Mouse (Mus musculus): Measurements from ENCODE around the gene Fam136a. TPM values are rescaled to one million over a fixed set of nuclear protein-coding genes. Genes with fewer than 3 reads are reported as not detected.
"Not testable (repeated sequence)": the region's sequence is repeated elsewhere in the genome, so short reads cannot be mapped to it uniquely, and the experiment has no call there.

Fam136a gene
- total RNA-seq, 2 experiments from 2014 or later: 26.4 to 31.3 TPM

DNA sequence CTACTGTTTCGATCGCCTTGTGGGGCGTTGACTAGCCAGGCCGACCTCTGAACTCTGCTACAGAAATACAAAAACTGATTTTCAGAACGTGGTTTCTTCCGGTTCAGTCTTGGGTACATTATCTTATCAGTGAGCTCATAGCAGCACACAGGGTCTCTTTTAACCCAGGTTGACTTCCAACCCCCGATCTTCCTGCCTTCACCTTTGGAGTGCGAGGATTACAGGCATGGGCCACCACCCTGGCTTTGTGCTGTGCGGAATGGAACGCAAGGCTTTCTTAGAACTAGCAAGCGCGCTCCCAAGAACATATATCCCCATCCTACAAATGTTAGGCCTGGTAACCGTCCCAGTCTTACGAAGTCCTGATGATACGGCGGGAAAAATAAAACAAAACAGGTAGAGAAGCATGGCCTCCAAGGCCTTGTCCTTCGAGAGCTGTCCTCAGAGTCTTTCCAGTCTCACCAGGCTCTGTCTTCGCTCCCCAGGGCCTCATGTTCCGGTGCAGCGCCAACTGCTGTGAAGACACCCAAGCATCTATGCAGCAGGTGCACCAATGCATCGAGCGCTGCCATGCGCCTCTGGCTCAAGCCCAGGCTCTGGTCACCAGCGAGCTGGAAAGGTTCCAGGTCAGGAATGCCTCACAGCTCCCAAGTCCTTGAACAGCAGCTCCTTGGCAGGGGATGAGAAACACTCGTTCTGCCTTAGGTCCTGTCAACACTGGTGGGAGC is 843 bp downstream of the Fam136a start:
- peak; percentile 71 to 81 for DNase-seq
- intact Hi-C loops (cut with DNase I): loop anchor here (10.0 kb wide), 1 partner anchor 431 kb away; no protein-coding TSS in a partner anchor

DNA sequence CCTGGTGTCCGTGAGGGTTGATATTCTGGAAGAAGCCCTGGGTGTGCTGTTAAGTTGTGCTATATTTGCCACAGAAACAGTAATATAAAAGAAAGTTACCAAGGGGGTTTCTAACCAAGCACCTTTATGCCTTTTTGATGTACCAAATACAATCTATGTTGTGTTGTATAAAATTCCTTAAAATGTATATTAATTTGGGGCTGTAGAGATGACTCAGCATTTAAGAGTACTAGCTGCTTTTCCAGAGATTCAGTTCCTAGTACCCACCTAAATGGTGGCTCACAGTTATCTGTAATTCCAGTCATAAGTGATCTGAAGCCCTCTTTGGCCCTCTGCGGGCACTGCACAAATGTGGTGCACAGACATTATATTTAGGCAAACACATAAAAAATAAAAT is 1.4 kb downstream of the Fam136a start:
- DNase-seq: no peak
- intact Hi-C loops (cut with DNase I): loop anchor here (10.0 kb wide), 1 partner anchor 432 kb away; no protein-coding TSS in a partner anchor

DNA sequence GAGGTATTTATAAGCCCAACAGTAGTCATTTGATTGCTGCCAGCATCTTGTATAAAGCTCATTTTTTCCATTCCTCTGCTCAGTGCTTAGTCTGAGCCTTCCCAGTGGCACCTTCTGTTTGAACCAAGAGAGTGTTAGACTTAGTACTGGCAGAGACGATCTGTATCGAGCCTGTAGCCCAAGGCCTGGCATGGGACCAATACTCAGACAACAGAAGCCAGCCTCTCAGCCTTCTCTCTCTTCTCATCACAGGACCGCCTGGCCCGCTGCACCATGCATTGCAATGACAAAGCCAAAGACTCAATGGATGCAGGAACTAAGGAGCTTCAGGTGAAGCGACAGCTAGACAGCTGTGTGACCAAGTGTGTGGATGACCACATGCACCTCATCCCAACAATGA is 3.0 kb downstream of the Fam136a start:
- no peak for DNase-seq
- intact Hi-C loops (cut with DNase I): loop anchor here (10.0 kb wide), 1 partner anchor 434 kb away; no protein-coding TSS in a partner anchor

DNA sequence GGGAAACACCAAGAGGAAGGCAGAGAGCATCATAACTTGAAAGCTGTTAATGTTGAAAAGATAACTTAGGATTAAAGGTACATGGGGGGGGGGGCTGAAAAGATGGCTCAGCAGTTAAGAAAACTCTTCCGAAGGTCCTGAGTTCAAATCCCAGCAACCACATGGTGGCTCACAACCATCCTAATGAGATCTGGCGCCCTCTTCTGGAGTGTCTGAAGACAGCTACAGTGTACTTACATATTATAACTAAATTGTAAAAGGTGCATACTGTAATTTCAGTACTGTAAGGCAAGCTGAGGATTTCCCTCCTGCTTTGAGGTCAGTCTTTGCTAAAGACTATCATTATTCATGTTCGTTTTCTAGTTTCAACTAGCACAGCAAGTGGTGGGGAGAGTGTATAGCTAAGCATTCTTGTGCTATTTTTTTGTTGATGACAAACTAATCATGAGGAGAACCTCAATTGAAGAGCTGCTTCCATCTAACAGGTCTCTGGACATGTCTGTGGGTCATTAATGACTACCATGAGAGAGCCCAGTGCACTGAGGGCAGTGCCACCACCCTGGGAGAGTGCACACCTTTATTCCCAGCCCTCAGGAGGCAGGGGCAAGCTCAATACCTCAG is 4.8 kb downstream of the Fam136a start:
- intact Hi-C loops (cut with DNase I): loop anchor here (2.0 kb wide), 1 partner anchor 27 kb away; the partner anchor contains the start of gene Pcyox1

DNA sequence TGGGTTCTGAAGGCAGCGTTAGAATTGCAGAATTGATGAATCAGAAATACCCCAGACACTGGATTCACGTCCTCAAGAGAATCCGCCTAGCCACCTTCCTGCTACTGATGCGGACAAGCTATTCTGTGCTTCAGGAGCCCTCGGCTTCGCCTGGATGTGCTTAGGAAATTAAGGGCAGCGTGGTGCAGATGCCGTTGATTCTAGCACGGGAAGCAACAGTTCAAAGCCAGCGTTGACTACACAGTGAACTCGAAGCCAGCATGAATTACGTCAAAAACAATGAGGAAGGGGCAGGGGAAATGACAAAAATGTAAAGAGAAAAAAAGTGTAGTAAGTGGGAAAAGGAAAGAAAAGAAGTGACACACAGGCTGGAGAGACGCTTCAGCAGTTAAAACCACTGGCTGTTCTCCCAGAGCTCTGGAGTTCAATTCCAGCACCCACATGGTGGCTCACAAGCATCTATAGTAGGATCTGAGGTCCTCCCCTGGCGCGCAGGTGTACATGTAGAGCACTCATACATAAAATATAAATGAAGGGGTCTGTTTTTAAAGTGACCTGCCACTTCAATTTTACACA is 5.4 kb downstream of the Fam136a start, which contains the start of gene Snrpg:
Gene Snrpg, plus strand, starts transcription at position 541 of the 576 bp plus-strand sequence.
- DNase-seq: no peak
- intact Hi-C loops (cut with DNase I): loop anchor here (2.0 kb wide), 1 partner anchor 26 kb away; the partner anchor contains the start of gene Pcyox1

More for the DNA sequence above, 4.8 kb downstream of the Fam136a start:
- DNase-seq: peak in 1 of 2 experiments; percentile 31

DNA sequence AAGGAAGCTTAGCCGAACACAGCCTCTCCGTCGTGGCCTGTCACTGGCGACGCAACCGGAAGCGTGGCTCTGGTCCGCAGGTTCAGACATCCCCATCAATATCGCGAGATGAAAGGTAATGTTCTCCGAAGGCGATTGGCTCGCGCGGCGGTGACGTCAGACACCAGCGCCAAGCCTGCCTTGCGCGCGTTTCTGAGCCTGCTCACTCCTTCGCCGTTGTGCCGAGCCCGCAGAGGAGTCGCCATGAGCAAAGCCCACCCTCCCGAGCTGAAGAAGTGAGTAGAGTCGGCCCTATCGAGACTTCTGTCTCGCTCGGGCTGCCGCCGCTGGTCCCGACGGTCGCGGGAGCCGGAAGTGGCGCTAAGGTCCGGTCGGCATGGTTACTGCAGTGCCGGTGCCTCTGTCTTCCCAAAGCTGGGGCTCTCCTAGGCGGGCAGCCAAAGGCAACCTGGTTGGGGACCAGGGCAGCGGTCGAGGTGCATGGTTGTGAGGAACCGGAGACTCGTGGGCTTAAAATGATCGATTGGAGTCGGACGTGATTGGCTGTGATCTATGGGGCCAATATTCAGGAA is 6.0 kb downstream of the Fam136a start:
- DNase-seq: peak; percentile 97 to 98
- intact Hi-C loops (cut with DNase I): loop anchor here (2.0 kb wide), 1 partner anchor 25 kb away; the partner anchor contains the start of gene Pcyox1

DNA sequence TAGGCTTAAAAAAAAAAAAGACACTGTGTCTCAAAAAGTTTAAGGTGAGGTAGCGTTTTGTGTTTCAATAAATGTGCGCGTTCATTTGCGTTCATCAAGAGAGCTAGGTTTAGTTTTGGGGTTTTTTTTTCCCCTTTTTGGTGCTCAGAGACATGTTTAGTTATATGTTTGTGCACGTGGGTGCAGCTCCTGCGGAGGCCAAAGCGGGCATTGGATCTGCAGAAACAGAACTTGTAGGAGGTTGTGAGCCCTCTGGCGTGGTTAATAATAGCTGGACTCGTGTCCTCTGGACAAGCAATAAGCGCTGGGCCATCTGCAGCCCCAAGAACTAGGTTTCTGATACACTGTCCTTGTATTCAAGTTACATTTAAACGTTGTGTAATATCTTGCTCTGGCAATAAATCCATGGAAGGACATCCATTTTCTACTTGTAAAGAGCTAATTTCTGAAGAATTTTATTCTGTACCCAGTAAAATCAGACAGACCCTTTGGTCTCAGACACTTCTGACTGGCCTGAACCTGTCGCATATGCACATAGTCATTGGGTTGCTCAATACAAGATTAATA is 6.6 kb downstream of the Fam136a start:
- no peak for DNase-seq
- intact Hi-C loops (cut with DNase I): loop anchor here (2.0 kb wide), 1 partner anchor 25 kb away; the partner anchor contains the start of gene Pcyox1

DNA sequence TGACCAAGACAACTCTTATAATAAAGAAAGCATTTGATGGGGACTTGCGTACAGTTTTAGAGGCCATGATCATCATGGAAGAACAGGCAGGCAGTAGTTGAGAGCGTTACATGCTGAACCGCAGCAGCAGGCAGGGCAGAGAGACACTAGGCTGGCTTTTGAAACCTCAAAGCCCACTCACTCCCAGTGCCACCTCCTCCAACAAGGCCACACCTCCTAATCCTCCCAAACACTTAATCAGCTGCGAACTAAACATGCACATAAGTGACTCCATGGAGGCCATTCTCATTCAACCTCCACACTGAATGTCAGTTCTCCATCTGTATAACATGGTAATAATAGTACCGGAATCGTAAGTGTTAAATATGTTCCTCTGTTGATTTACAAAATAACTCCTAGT is 8.1 kb downstream of the Fam136a start:
- intact Hi-C loops (cut with DNase I): no loop called here
- DNase-seq: no peak

DNA sequence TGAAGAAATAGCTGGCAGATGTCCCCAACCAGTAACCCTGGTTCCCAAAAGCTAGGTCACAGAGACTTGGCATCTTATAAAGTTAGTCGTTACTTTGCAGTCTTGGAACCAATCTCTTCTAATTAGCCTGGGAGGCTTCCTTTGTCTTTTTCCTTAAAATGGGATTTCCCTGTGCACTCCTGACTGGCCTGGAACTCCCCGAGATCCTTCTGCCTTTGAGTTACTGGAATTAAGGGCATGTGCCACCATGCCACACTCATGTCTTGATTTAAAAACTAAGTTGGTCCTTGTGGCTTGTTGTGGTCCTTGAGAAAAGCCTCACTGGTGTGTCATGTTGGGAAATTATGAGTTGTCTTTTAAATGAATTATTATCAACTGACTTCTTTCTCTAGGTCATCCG is 12.9 kb downstream of the Fam136a start:
- DNase-seq: no peak
- intact Hi-C loops (cut with DNase I): no loop called here

DNA sequence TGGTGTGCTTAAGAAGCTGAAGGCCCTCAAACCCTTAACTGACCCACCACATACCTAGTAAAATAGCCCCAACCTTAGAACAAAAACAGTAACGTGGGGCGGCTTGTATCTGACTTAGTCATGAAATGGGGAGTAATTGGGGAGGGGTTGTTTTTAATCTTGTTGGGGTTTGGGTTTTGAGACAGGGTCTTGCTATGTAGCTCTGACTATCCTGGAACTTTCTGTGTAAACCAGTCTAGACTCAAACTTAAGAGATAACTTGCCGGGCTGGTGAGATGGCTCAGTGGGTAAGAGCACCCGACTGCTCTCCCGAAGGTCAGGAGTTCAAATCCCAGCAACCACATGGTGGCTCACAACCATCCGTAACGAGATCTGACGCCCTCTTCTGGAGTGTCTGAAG is 14.7 kb downstream of the Fam136a start:
- DNase-seq; intact Hi-C loops (cut with DNase I): not testable (repeated sequence)

DNA sequence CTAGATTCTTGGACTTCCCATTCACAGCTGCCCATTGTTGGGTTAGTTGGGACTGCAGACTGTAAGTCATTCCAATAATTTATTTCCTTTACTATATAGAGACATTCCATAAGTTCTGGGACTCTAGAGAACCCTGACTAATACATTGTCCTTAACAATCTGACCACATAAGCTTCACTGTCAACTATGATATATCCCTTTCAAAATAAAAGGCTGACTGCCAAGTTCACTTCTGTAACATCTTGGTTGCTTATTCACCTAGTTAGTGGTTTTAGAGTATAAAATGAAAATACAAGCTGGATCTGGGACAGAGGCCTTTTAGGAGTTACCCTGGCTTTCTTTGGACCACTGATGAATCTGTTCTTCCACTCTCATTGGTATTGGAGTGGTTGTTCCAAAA is 17.1 kb downstream of the Fam136a start:
- no peak for DNase-seq
- intact Hi-C loops (cut with DNase I): no loop called here

DNA sequence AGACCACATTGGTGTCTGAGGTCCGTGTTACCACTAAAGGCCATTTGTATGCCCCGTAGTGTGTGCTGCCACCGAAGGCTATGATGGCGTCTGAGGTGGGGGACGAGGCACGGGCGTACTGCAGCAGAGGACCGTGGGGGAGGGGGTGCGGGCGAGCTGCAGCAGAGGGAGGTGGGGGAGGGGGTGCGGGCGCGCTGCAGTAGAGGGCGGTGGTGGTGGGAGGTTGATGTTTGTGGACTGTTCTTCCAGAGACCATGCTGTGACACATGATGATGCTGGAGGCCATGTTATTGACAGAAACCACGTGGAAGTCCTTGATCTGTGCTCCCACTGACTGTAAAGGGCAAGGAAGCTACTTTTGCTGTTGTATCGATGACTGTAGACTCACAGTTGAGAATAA is 17.9 kb downstream of the Fam136a start:
- intact Hi-C loops (cut with DNase I): no loop called here
- DNase-seq: no peak

DNA sequence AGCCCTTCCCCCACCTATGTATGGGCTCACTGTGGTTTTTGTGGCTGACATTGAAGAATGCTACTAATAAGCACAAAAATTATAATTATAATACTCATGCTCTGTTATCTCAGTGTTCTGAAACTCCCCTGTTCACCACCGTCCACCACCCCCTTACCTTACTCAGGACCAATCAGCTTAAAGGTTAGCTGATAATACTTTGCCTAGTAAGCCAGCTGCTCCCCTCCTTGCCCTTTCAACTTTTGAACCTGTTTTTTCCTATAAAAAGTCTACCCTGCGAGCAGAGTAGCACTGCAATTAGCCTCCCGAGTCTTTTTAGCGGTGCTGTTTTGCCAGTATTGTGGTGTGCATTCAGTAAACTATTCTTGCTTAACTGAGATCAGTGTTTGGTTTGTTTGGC is 19.2 kb downstream of the Fam136a start:
- intact Hi-C loops (cut with DNase I): no loop called here

DNA sequence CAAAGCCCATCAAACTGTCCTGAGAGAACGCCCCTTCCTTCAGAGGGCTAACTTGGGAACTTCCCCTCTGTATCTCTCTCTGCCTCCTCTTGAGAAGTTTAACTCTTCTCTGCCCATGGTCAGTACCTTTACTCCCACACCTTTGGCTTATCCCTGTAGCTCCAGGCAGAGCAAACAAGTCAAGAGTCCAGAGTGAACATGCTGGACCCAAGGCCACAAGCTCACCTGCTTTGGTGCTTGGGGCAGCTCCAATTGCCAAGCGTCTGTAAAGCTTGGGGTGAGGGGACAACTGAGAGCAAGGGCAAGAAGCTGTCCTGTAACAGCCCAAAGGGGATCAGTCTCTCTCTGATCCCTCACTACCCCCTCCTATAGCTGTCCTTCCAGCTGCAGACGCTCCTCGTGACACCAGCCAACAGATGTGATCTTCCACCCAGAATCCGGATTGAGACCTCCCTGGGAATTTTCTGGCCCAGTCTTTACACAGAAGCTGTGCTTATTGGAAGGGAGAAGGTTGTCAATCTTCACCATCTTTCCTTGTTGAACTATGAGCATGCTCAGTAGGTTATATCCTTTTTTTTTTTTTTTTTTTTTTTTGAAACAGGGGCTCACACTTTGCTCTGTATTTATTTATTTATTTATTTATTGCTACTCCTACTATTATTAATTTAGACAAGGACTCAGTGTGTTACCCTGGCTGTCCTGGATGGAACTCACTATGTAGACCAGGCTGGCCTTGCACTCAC is 20.1 kb downstream of the Fam136a start:
- DNase-seq: no peak
- intact Hi-C loops (cut with DNase I): no loop called here

More for the DNA sequence above, 19.2 kb downstream of the Fam136a start:
- DNase-seq: no peak

DNA sequence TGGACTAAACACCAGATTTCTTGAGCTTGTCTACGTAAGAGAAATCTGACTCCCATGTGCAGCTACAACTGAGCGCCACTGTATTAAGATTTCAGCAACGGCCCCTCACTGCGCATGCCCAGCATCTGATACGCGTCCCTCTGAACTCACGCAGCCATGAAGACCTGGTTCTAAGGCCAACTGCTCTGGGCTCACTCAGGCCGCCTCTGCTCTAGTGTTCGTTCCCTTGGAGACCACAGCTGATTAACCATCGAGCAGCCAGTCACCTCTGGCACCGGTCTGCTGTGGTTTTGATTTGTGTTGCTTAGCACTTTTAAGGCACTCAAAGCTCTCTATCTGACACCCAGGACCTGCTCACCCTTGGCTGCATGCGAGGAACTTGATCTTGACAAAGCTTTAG is 21.9 kb downstream of the Fam136a start:
- DNase-seq: no peak
- intact Hi-C loops (cut with DNase I): no loop called here

DNA sequence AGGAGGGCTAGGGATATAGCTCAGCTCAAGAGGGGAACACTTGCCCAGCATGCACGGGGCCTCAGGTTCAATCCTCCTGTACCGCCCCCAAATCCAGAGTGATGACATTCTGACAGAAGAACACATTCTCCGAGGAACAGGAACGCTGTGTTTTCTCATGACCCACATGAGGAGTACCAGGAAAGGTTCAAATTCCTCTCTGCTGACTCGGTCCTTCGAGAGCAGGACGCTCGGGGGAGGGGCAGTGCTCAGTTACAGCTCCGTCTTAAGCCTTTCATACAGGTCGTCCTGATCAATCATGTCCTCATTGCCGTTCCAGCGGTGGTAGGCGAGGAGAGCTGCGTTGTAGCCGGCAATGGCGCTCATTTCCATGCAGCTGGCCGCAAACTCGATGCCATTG is 23.0 kb downstream of the Fam136a start:
- intact Hi-C loops (cut with DNase I): no loop called here
- no peak for DNase-seq

DNA sequence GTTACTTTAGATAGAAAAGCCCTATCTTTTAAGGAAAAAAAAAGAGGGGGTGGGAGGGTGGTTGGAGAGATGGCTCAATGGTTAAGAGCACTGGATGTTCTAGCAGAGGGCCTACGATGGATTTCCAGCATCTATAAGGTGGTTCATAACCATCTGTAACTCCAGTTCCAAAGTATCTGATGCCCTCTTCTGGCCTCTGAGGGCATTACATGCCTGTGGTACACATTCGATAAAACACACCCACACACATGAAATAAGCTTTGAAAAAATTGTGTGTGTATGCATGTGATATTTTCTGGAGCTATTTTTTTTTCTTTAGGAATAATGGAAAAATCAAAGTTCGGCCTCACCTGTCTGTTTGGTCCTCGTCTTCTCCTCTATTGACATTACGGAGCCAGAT is 25.9 kb downstream of the Fam136a start:
- no peak for DNase-seq
- intact Hi-C loops (cut with DNase I): no loop called here

DNA sequence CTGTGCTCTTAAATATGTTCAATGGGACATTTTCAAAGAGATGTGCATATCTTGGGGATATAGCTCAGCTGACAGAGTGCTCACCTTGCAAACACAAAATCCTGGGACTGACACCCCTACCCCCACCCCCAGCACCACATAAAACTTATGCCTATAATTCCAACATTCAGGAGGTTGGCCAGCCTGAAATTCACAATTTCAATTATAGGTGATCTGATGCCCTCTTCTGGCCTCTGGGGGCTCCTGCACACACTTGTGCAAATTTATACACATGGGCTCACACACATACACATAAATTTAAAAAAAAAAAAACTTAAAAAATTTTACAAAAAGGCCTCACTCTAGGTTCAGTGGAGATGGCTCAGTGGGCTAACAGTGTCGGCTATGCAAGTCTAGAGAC is 27.7 kb downstream of the Fam136a start:
- DNase-seq: no peak
- intact Hi-C loops (cut with DNase I): no loop called here

DNA sequence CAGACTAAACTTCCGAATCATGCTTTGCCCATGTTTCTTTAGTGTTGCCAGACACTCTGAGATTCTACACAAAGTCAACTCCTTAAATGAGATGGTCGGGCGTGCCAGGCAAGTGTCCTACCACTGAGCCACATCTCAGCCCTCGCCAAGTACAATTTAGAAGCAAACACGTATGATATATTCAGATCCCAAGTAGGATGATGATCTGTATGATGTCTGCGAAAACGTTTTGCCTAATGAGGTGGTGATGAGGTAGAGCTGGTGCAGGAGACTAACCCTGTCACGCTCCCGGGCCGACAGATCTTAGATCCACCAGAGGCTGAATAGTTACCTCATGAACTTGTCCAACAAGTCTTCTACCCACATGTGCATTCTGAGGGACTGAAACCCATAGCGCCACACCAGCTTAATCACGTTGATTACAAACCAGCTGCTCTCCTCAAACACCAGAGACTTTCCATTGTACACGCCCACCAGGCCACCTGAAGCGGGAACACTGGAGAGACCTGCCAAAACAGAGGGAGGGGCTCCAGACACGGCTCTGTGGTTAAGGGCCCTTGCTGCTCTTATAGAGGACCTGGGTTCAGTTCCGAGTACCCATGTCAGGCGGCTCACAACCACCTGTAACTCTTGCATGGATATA is 28.8 kb downstream of the Fam136a start:
- intact Hi-C loops (cut with DNase I): no loop called here

DNA sequence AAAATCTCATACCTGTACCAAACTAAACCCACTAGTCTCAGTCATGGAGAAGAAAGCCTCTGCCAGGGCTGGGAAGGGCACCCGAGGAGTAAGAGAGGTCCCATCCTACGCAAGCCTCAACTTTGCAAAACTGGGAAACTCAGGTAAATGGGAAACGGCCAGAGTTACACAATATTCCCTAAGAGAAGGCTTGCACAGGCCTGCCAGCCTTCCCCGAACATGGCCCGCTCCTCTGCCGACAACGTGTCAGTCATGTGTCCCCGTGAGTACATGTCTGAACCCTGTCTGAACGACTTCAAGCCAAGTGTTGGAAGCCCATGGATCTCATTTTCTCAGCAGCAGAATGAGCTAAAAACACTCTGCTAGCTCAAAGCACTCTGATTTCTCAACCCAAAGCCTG is 29.6 kb downstream of the Fam136a start:
- DNase-seq: no peak
- intact Hi-C loops (cut with DNase I): no loop called here

More for the DNA sequence above, 28.8 kb downstream of the Fam136a start:
- no peak for DNase-seq
